Mouse (Mus musculus) cerebellum, adult 8-10 months (tissue): ENCODE results near the gene Rnf5.

Source experiments
- DNase-seq: peaks from one replicate; pipeline ENCODE4 v3.0.0; 2022

The Rnf5 gene

DNA sequence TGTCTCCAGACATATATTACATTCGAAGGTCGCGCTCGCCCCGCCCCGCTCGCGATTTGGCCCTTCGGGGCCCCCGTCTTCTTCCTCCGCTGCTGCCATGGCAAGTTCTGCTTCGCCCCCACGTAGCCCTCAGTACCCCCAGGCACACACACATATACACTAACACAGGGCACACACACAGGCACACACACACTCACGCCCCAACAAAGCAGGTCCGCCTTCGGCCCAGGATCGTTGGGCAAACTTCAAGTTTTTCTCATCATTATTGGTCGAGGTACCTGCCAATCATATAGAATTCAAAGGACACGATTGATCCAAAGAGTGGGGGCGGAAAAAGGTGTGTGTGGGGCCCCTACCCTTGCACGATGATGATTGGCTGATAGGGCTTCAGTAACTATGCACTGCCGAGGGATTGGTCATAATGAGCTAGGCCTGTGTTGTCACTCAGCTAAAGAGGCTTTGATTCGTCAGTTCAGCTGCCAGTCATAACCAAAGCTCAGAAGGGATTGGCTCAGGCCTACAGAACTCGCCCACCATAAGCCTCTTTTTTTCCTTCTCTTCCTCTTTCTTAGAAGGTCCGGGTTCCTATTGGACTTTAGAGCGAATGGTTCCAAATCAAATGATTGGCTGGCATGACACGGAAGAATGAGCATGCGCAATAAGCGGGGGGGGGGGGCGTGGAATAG is at the start of gene Rnf5:
Gene Rnf5 (minus strand): TSS at position 316 of the 686 bp plus-strand sequence.
- peak; percentile 99 for DNase-seq

DNA sequence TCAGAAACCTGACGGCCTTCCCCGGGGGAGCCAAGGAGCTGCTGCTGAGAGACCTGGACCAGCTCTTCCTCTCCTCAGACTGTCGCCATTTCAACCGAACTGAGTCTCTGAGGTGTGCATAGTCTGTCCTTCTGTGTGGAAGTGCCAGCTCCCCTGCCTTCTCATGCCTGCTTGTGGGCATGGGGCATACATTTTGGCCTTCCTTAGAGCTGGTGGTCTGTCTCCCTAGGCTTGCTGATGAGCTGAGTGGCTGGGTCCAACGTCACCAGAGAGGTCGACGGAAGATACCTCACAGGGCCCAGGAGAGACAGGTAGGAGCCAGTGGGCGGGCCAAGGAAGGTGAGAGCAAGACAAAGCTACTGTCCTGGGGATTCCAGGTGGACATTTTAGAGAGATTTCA is 49.5 kb upstream of the Rnf5 start:
- no peak for DNase-seq

DNA sequence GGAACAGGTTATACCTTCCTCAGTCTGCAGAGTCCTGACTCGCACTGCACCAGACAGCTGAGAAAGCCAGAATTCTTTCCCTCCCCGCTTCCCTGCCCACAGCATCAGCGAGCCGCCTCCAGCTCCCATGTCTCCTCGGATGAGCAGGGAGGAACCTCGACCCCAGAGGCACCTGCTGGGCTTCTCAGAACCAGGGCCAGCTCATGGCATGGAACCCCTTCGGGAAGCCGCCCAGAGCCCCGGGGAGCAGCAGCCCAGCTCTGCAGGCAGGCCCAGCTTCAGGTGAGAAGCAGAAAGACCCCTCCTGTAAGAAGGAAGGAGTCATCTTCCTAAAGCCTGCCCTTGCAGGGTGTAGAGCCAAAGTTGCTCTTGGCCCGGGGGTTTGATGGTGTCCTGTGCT is 49.1 kb upstream of the Rnf5 start:
- peak; percentile 14 for DNase-seq

DNA sequence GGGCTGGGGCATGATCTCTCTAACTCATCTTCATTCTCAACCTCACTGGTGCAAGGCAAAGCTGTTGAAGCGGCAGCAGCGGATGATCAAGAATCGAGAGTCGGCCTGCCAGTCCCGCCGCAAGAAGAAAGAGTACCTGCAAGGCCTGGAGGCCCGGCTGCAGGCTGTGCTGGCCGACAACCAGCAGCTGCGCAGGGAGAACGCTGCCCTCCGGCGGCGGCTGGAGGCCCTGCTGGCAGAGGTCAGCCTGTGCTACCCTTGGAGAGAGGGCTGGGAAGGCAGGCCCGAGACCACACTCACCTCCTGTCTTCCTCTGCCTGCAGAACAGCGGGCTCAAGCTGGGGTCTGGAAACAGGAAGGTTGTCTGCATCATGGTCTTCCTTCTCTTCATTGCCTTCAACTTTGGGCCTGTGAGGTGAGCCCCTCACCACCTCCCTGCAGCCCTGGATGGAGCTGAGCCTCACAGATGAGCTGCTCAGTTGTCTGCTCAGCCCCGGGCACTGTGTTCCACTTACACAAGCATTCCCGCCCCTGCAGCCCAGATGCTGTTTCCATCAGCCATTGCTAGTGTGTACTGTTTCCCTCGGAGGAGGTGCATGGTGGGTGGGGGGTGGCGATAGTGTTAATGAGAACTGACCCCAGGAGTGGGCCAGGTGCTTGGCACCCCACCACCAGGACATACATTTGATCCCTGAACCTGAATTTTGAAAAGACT is 48.2 kb upstream of the Rnf5 start:
- DNase-seq, result peak; percentile 33

DNA sequence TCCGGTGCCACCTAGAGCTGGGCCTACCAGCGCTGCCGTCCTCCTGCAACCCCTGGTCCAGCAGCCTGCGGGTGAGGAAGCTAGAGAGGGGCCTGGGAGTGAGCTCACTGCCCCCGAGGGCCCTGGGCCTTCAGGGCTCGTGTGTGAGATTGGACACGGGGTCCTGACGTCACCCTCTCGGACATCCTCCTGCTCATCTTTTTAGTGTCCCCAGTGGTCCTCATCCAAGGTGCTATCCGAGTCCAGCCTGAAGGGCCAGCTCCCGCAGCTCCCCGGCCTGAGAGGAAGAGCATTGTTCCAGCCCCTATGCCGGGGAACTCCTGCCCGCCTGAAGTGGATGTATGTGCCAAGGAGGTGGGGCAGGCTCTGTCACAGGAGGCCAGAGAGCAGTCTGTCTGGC is 47.3 kb upstream of the Rnf5 start:
- DNase-seq, result peak; percentile 24

DNA sequence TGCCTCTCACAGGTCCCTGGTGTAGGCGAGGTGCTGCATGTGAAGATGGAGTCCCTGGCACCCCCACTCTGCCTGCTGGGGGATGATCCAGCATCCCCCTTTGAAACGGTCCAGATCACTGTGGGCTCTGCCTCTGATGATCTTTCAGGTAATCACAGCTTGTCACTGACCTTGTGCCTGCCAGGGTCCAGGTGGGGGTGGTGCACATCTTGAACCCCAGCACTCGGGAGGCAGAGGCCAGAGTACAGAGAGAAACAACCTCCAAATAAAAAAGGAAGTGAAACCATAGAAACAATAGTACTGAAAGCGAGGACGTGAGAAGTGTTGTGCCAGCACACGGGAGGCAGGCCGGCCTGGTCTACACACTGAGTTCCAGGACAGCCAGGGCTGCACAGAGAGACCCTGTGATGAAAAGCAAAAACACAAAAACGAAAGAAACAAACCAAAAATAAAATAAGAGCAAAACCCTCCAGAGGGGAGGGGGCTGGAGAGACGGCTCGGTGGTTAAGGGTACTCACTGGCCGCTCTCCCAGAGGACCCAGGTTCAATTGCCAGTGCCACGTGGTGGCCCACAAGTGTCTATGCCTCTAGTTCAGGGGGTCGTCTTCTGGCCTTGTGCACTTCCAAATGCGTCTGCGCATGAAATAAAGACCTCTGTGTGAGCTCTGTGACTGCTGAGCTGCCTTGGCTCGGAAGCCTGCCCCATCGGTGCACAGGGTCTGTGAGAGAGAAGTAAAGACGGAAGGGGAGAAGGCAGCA is 45.8 kb upstream of the Rnf5 start:
- DNase-seq, result peak; percentile 32

DNA sequence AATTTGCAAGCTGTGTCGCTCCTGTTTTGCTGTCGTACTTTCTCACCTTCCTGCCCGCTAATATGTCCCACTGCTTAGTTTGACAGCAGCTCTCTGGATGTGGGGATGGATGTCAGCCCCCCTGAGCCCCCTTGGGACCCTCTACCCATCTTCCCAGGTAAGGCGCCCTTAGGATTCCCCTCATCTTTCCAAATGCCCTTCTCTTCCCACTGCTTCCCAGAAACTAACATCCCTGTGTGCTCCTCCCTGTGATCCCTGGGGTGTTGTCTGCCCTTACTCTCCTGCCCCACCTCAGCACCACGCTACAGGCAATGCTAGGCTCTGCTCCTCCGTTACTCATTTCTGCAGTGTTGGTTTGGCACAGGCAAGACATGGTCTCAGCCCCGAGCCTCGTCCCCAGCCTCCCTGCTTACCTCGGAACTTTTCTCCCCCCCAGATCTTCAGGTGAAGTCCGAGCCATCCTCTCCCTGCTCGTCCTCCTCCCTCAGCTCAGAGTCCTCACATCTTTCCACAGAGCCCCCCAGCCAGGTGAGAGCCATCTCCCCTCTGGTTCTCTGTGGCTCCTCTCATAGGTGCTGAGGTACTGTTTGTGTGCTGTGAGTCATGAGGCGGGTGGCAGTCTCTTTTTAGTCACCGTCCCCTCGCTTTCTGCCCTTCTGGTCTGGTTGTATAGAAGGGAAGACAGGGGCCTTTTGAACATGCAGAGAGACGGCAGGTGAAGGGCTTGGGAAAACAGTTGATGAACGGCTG is 44.8 kb upstream of the Rnf5 start:
- DNase-seq, result peak; percentile 23

DNA sequence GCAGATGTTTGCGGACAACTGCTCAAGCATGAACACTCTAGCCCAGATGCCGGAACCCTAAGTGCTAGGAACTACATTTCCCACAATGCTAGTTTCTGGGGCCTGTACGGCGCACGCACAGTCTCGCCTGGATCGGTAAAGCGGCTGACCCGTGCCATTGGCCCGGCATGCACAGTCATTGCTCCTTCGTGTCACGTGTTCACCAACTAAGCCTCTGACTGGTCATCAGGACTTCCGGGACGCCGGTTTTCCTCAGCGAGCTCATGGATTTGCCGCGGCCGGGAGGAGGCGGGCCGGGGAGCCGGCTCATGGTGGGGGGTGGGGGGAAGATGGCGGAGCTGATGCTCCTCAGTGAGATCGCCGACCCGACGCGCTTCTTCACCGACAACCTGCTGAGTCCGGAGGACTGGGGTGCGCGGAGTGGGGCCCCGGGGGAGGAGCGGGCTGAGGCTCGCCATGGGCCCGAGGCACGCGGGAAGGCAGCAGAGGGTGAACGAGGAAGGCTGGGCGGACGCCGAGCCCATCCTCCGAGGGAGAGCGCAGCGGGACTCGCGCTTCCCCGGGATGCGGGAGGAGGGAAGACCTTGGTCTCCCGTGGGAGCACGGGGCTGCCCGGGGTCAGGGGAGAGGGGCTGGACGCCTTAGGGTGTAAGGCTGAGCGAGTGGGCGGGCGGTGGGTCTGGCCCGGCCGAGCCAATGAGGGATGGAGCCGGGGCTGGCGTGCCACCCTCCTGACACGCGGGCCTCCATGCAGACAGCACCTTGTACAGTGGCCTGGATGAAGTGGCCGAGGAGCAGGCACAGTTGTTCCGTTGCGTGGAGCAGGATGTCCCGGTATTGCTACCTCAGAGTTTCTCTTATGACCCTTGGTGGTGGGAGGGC is 43.7 kb upstream of the Rnf5 start, which contains the start of gene Atf6b:
Gene Atf6b (plus strand): TSS at position 241 of the 882 bp plus-strand sequence.
- peak; percentile 93 for DNase-seq

DNA sequence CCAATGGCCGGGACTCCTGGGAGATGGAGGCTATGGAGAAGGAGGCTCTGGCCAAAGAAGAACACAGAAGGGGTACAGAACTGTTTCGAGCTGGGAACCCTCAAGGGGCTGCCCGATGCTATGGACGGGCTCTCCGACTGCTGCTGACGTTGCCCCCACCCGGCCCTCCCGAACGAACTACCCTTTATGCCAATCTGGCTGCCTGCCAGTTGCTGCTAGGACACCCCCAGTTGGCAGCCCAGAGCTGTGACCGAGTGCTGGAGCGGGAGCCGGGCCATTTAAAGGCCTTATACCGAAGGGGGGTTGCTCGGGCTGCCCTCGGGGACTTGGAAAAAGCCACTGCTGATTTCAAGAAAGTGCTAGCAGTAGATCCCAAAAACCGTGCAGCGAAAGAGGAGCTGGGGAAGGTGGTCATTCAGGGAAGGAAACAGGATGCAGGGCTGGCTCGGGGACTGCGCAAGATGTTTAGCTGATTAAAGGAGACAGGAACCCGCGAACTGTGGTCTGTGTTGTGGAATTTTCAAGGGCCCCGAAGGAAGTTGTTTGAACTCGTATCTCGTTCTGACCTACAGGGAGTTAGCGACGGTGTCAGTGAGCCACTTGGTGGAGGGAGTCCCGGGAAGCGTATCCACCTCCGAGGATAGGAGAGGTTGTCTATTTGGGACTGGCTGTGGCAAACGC is 42.5 kb upstream of the Rnf5 start:
- DNase-seq, result peak; percentile 53

DNA sequence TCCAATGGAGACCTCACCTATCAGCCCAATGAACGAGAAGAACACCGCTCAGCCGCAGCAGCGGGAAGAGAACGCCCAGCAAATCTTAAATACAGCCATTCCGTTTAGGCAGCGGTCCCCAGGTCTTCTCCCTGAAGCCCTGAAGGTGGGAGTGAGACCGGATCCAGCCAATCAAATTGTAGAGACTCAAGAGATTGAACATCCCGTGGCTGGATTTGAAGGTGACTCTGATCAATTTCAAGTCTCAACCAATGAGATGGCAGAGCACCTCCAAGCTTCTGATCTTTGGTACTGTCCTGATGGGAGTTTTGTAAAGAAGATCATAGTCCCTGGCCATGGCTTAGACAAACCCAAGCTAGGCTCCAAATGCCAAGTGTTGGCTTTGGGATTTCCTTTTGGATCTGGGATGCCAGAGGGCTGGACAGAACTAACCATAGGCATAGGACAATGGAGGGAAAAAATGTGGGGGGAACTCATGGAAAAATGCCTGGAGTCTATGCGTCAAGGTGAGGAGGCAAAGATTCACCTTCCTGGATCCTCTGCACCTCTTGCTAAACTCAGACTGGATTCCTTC is 41.9 kb upstream of the Rnf5 start:
- peak; percentile 34 for DNase-seq

DNA sequence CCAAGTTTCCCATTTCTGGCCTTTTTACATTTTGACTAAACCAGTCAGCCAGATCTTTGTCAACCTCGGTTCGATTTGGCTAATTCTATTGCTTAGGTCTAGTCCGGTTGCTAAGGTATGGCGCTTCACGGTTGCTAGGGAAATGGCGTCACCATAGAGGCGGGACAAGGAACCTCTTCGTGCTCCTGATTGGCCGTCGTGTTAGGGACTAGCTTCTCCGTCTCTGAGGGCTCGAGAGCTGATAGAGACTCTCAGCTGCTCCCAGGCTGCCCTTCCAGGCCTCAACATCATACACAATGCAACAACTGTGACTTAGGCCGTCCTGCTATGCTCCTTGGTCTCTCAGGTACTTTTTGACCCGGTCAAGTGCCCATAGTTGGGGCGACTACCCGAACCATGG is 41.1 kb upstream of the Rnf5 start, which contains the start of gene Fkbpl:
Gene Fkbpl (plus strand): TSS at position 157 of the 400 bp plus-strand sequence.
- DNase-seq, result peak; percentile 96

DNA sequence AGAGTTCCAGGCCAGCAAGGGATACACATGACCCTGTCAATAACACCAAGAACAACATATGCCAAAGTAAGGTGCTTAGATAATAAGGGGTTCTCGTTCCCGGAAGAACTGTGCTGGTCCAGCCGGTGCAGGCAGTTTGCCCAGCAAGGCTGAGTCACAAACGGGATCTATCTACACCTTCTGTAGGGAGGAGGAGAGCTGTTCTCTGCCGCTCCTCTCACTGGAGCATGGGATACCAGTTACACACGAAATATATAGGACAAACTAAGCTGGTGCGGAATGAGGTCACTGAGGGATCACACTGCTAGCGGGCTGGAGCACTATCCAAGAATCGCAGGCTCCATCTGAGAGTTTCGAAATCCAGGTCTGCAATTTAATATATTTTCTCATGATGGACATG is 40.5 kb upstream of the Rnf5 start:
- DNase-seq, result peak; percentile 67

DNA sequence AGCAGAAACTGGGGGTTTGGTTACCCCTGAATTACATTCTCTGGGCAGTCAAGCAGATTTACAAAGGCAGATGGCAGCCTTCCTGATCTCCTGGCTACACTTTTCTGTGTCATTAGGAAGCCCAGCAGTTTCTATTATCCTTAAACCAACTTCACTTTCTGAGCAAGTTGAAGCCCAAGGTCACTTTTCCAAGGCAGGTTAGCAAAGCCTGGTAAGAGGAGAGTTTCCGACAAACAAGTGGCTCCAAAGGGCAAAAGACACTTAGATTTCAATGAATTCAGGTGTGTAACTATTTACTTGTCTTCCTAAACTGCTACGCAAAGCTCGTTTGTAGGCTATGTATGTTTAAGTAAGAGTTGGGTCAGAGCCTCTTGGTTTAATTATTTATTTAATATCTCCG is 39.9 kb upstream of the Rnf5 start:
- DNase-seq, result no peak

DNA sequence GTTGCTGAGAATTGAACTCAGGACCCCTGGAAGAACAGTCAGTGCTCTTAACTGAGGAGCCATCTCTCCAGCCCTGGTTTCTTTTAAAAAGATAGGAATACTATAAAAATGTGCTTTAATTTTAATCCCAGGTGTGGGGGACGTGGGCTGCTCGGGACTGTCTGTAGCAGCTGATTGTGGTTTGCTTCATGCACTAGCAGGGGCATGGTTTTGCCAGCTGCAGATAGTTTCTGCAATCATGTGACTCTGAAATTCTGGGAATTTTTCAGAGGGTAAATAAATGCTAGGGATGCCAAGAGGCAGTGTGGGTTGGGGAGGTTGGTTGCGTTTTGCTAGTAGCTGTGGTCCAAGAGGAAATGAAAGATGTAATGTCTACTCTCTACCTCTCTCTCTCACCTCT is 38.5 kb upstream of the Rnf5 start:
- DNase-seq, result peak; percentile 28

DNA sequence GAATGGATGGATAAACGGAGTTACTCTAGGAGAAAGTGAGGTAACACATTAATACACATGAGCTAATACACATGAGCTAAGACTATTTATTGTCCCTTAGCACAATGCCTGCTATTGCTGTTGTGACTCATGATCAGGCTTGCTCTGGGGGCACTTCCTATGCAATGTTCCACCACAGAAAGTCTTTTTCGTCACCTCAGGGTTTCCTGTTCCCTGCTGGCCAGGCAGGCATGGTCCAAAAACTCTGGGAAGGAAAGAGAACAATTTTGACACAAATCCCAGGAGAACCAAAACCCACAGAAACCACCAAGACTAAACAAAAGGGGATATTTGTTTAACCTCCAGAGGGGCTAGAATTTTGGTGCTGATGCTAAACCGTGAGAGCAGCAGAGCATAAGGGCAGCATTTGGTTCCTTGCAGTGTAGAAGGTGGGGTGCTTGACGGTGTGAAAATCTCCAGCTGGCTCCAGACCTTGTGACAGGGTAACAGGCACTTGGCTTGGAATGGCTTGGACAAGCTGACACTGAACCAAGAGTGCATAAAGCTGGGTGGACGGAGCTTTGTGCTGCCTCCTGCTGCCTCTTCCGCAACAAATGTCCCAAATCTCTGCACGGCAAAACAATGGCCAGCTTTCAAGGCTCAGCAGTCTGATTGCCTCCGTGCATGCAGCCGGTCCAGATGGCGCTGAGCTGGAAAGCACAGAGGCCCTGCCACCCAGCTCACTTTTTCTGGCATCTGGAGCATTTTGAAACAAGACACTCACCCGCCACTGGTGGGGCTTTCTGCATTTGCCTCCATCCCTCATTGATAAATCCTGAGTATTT is 37.5 kb upstream of the Rnf5 start:
- DNase-seq, result peak; percentile 86

DNA sequence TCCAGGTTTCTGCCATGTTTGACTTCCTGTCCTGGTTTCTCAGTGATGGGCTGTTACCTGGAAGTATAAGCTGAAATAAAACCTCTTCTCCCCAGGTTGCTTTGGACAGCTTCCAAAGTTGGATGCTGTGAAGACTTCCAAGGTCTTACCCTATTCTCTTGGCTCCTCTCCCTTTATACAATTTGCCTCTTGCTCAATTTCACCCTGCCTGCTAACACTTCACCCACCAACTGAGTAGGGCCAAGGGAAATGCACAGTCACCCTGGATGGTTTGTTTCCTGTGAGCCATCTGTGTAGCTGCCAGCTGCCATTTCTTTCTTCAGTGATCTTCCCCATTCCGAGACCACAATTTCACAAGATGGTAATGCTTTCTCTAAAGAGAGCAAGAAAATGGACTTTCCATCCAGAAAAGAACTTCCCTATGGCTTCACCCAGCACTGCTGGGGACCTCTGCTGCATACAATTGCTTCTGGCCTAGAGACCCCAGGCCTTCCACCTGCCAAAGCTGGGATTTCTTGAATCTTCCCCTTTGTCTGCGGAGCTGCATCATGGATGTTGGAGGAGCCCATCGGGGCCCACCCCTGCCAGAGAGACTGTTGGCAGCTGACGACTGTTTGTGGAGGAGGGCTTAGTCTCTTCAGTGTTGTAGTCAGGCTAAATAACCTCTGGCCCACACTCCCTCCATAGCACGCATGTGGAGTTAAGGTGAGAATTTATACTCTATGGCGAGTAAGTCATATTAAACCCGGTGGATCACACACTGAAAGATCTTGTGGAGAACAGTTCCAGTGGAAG is 36.2 kb upstream of the Rnf5 start:
- DNase-seq, result peak; percentile 40

DNA sequence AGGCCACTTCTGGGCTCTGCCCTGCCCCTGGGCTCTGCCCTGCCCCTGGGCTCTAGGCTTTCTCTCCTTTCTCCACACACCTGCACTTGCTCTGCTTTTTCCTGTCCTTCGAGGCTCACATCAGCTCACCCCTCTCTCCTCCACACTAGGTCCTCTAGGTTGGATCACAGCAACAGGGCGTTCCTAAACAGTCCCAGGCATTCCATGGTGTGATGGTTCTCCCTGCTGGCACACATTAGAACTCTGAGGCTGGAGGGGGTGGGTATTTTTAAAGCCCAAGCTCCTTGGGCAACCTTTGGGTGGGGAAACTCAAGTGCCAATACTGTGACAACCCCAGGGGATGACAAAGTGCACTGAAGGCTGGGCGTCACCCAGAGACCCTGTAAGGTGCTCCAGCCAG is 34.0 kb upstream of the Rnf5 start:
- DNase-seq, result no peak

DNA sequence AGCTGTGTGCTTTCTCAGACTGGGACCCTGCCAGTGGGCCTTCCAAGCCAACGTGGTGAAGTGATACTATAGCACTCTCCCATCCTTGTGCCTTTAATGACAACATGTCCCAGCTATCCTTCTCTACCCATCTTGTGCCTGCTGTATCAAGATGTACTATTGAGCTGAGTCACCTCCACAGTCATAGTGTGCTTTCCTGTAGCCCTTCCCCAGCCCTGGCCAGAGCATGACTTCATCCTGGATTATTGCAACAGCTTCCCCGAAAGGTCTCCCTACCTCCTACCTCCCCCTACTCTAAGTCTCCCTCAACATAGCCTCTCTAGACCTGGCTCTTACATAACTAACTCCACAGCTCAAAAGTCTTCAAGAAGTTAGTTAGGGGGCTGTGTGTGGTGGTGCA is 32.2 kb upstream of the Rnf5 start:
- DNase-seq, result no peak

DNA sequence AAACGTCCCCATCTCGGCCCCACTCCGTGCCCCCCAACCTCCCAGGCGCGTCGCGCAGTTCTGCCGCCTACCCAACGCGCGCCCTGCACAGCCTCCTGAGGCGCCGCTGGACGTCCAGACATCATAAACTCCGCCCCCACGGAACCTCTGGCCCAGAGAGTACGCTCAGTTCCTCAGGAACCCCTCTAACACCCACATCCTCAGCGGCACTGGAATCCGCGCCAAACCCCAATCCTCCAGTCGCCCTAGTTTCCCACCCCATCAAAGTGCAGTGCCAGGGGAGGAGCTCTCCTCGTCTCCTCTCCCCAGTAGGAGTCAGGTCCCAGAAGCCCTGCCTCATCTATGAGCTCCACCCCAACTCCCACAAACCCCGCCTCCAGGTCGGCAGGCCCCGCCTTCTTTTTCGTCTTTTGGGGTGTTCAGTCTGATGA is 28.8 kb upstream of the Rnf5 start:
- DNase-seq, result peak; percentile 87
